Mouse (Mus musculus): Measurements from ENCODE around the gene Cradd. TPM values are rescaled to one million over a fixed set of nuclear protein-coding genes. Genes with fewer than 3 reads are reported as not detected.
A peak's percentile ranks its signal among the peaks of the same experiment; 100 is the strongest.

Cradd gene
- polyA plus RNA-seq, 1 experiment from 2014 or later, result 10.4 TPM

- peaks cover 25% of the 10 kb centered on the region for H3K4me1 ChIP-seq (ENCODE audit: control insufficient read depth, insufficient read depth, low read length)
- no peaks in the 10 kb centered on the region for H3K36me3 ChIP-seq (ENCODE audit: control insufficient read depth, insufficient read depth, low read length)
- ATAC-seq (ENCODE audit: low read depth), result no peak
- no peak overlapping the region for H3K27ac ChIP-seq (replicated peaks; ENCODE audit: low read depth, low read length)
- no peaks in the 10 kb centered on the region for H3K27me3 ChIP-seq (replicated peaks; ENCODE audit: control insufficient read depth, insufficient read depth, low read length)
- no peak overlapping the region for H3K4me3 ChIP-seq (ENCODE audit: low read depth, low read length)
- H3K4me2 ChIP-seq (ENCODE audit: low read depth, low read length), result no peak overlapping the region
- H3K9me3 ChIP-seq (ENCODE audit: control insufficient read depth, low read length), result no peaks in the 10 kb centered on the region
- no peak for DNase-seq (ENCODE audit: low spot score)
- WGBS, result 52% methylated on average over 1 of the region's 1 CpGs
- no peak overlapping the region for H3K9ac ChIP-seq (ENCODE audit: low read depth, low read length)
Measured at GRCm38 (mm10) chr10:95149666-95150065, 174.3 kb downstream of the Cradd start.

DNA sequence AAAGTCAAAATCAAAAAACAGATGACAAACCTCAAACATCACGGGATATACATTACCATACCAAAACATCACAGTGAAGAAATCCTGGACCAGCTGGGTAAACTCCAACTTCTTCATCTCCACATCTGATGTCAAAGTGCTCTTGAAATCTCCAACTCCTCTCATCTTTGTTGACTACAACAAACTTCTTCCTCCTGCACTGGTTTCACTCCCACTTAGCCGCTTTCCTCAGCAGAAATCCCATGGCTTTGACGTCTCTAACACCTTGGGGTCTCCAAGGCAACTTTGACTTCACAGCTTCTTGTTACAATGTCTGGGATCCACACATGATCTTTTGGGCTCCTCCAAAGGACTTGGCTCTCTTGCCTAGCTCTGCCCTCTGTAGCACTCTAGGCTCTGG, 175.3 kb downstream of the Cradd start:
- DNase-seq (ENCODE audit: low spot score) (no peak), ATAC-seq (ENCODE audit: low read depth) (no peak)
- Histone ChIP-seq H3K27me3 (replicated peaks; ENCODE audit: control insufficient read depth, insufficient read depth, low read length) (no peaks in the 10 kb centered on the region), H3K4me2 (ENCODE audit: low read depth, low read length) (no peak overlapping the region), H3K9ac (ENCODE audit: low read depth, low read length) (no peak overlapping the region), H3K9me3 (ENCODE audit: control insufficient read depth, low read length) (no peaks in the 10 kb centered on the region), H3K4me1 (ENCODE audit: control insufficient read depth, insufficient read depth, low read length) (peaks cover 35% of the 10 kb centered on the region), H3K4me3 (ENCODE audit: low read depth, low read length) (no peak overlapping the region), H3K36me3 (ENCODE audit: control insufficient read depth, insufficient read depth, low read length) (no peaks in the 10 kb centered on the region), H3K27ac (replicated peaks; ENCODE audit: low read depth, low read length) (no peak overlapping the region)
- 84% methylated on average over 3 of the region's 3 CpGs for WGBS

DNA sequence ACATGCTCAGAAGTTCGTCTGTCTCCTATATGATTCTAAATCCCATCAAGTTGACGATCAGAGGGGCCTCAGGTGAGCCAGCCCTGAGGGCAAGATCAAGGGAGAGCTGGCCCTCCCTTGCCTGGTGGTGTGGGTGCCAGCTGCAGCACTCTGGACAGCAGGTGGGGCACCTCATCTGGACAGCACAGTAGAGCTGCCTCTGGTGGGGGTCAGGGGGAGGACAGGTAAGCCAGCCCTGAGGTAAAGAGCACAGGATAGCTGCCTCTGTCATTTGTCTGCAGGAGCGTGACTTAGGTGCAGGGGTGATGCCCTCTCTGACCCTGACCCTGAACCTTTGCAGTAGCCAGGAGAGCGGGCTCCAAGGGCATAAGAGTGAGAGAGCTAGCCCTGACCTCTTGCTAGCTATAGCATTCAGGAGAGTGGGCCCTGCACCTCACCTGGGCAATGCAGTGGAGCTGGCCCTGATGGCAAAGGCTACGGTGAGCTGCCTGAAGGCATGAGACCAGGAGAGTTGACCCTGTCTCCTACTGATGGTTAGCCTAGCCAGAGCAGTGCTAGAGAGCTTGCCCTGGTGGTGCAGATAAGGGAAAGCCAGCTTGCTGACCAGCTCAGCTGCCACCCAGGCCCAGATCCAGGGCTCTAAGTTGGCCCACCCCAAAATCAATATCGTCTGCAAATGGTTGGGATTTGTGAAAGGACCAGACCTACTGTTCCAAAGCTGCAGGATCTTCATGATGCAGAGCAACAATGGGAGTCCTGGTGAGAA, 176.6 kb downstream of the Cradd start:
- Histone ChIP-seq H3K4me2 (ENCODE audit: low read depth, low read length) (no peak overlapping the region), H3K27me3 (replicated peaks; ENCODE audit: control insufficient read depth, insufficient read depth, low read length) (no peaks in the 10 kb centered on the region), H3K4me3 (ENCODE audit: low read depth, low read length) (no peak overlapping the region), H3K9me3 (ENCODE audit: control insufficient read depth, low read length) (no peaks in the 10 kb centered on the region), H3K27ac (replicated peaks; ENCODE audit: low read depth, low read length) (no peak overlapping the region), H3K4me1 (ENCODE audit: control insufficient read depth, insufficient read depth, low read length) (peaks cover 47% of the 10 kb centered on the region), H3K9ac (ENCODE audit: low read depth, low read length) (no peak overlapping the region), H3K36me3 (ENCODE audit: control insufficient read depth, insufficient read depth, low read length) (no peaks in the 10 kb centered on the region)
- no peak for DNase-seq (ENCODE audit: low spot score)
- 84% methylated on average over 6 of the region's 6 CpGs for WGBS
- ATAC-seq (ENCODE audit: low read depth), result no peak

DNA sequence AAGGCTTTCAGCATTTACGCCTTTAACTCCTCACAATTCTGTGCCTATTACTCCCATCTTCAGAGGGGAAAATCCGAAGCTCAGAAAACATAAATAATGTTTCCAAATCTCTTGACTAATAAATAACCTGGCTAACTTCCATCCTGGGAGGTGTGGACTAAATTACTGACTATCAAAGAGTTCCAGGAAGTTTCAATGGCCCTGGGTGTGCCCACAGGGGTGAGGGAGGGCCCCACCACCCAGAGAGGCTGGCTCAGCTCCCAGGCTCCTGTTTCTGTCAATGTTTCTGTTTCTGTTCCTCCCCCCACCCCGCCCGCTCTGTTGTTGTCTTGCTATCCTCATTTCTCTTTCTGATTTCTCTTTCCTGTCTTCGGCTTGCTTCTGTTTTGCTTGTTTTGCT, 177.4 kb downstream of the Cradd start:
- H3K4me1 ChIP-seq (ENCODE audit: control insufficient read depth, insufficient read depth, low read length), result peaks cover 47% of the 10 kb centered on the region
- ATAC-seq (ENCODE audit: low read depth) (no peak), DNase-seq (ENCODE audit: low spot score) (peak; percentile 44)
- H3K36me3 ChIP-seq (ENCODE audit: control insufficient read depth, insufficient read depth, low read length), result no peaks in the 10 kb centered on the region
- H3K9ac ChIP-seq (ENCODE audit: low read depth, low read length), result no peak overlapping the region
- H3K27ac ChIP-seq (replicated peaks; ENCODE audit: low read depth, low read length), result no peak overlapping the region
- 53% methylated on average over 5 of the region's 5 CpGs for WGBS
- H3K9me3 ChIP-seq (ENCODE audit: control insufficient read depth, low read length), result no peaks in the 10 kb centered on the region
- H3K4me2 ChIP-seq (ENCODE audit: low read depth, low read length), result no peak overlapping the region; the same call in 1 of the 2 replicates
- no peak overlapping the region for H3K4me3 ChIP-seq (ENCODE audit: low read depth, low read length)
- no peaks in the 10 kb centered on the region for H3K27me3 ChIP-seq (replicated peaks; ENCODE audit: control insufficient read depth, insufficient read depth, low read length)

DNA sequence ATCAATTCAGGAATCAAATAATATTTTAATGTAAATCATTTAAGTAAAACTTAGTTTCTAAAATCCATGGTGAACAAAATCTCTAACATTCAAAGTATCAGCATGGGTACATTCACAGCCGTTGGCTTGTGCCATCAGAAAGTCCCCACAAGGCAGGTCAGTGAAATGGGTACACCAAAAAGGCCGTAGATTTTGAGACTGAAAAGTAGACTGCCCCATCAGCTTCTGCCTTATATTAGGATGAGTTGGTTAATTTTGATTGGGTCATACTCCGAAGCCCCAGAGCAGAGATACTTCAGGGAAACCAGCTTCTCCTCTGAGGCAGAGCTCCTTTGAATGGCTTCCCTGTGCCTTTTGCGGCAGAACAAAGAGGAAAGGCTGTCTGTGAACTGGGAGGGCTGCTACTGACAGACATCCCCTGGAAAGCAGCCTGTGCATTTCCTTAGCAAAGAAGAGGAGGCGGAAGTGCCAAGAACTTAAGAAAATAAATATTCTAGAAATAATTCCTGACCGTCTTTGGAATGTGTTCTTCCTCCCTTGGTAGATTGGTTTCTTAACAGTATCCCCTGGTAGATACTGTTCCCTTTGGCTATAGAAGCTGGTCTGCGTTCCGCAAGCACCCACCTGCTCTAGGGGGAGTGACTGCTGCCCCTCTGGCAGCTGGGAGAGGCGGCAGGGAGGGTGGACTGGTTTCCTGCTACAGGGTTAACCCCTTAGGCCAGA, 178.6 kb downstream of the Cradd start:
- Histone ChIP-seq H3K9ac (ENCODE audit: low read depth, low read length) (no peak overlapping the region), H3K36me3 (ENCODE audit: control insufficient read depth, insufficient read depth, low read length) (no peaks in the 10 kb centered on the region), H3K27ac (replicated peaks; ENCODE audit: low read depth, low read length) (peak overlapping the region; percentile 17; the same call in 1 of the 2 replicates), H3K9me3 (ENCODE audit: control insufficient read depth, low read length) (no peaks in the 10 kb centered on the region), H3K4me3 (ENCODE audit: low read depth, low read length) (no peak overlapping the region), H3K27me3 (replicated peaks; ENCODE audit: control insufficient read depth, insufficient read depth, low read length) (no peaks in the 10 kb centered on the region), H3K4me2 (ENCODE audit: low read depth, low read length) (no peak overlapping the region), H3K4me1 (ENCODE audit: control insufficient read depth, insufficient read depth, low read length) (peaks cover 47% of the 10 kb centered on the region)
- 35% methylated on average over 9 of the region's 9 CpGs for WGBS
- ATAC-seq (ENCODE audit: low read depth) (peak; percentile 45; the same call in 1 of the 2 replicates), DNase-seq (ENCODE audit: low spot score) (peak; percentile 65)

- Histone ChIP-seq H3K9ac (ENCODE audit: low read depth, low read length) (no peak overlapping the region), H3K27ac (replicated peaks; ENCODE audit: low read depth, low read length) (peak overlapping the region; percentile 46; the same call in 1 of the 2 replicates), H3K9me3 (ENCODE audit: control insufficient read depth, low read length) (no peaks in the 10 kb centered on the region), H3K4me3 (ENCODE audit: low read depth, low read length) (no peak overlapping the region), H3K4me1 (ENCODE audit: control insufficient read depth, insufficient read depth, low read length) (peaks cover 47% of the 10 kb centered on the region), H3K36me3 (ENCODE audit: control insufficient read depth, insufficient read depth, low read length) (no peaks in the 10 kb centered on the region), H3K27me3 (replicated peaks; ENCODE audit: control insufficient read depth, insufficient read depth, low read length) (no peaks in the 10 kb centered on the region), H3K4me2 (ENCODE audit: low read depth, low read length) (peak overlapping the region; percentile 8; the same call in 1 of the 2 replicates)
- 37% methylated on average over 6 of the region's 6 CpGs for WGBS
- no peak for DNase-seq (ENCODE audit: low spot score)
- no peak for ATAC-seq (ENCODE audit: low read depth)
Measured at GRCm38 (mm10) chr10:95144414-95145130, 179.4 kb downstream of the Cradd start.

DNA sequence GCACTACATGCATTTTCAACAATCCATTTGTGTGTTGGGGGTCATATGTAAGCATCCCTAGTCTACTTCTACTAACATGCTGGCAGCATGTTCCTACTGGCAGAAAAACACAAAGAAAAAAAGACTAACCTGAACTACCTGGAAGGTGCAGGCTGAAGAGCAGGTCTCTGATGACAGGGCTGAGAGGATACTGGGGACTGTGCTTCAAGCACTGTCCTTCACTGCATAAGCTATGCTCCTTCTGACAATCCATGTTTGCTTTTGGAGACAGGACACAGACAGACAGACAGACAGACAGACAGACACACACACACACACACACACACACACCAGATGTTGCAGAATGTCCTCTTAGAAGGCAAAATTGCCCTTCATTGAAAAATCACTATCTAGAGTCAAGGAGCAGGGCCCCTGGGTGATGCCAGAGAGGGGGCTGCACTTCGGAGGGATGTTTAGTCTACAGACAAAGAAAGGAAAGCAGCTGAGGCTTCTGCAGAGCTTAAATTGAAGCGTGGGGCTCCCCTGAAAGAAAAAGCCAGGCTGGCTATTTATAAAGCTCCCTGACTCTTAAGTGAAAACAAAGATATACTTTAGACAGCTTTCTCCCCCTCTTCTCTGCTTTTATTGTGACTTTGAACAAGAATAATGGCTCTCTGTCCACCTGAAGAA, 180.4 kb downstream of the Cradd start:
- WGBS, result 26% methylated on average over 2 of the region's 2 CpGs
- Histone ChIP-seq H3K9me3 (ENCODE audit: control insufficient read depth, low read length) (no peaks in the 10 kb centered on the region), H3K27ac (replicated peaks; ENCODE audit: low read depth, low read length) (no peak overlapping the region; the same call in 1 of the 2 replicates), H3K4me1 (ENCODE audit: control insufficient read depth, insufficient read depth, low read length) (peaks cover 49% of the 10 kb centered on the region), H3K4me3 (ENCODE audit: low read depth, low read length) (no peak overlapping the region), H3K4me2 (ENCODE audit: low read depth, low read length) (no peak overlapping the region), H3K27me3 (replicated peaks; ENCODE audit: control insufficient read depth, insufficient read depth, low read length) (no peaks in the 10 kb centered on the region), H3K9ac (ENCODE audit: low read depth, low read length) (no peak overlapping the region), H3K36me3 (ENCODE audit: control insufficient read depth, insufficient read depth, low read length) (no peaks in the 10 kb centered on the region)
- DNase-seq (ENCODE audit: low spot score), result peak; percentile 53
- no peak for ATAC-seq (ENCODE audit: low read depth)

DNA sequence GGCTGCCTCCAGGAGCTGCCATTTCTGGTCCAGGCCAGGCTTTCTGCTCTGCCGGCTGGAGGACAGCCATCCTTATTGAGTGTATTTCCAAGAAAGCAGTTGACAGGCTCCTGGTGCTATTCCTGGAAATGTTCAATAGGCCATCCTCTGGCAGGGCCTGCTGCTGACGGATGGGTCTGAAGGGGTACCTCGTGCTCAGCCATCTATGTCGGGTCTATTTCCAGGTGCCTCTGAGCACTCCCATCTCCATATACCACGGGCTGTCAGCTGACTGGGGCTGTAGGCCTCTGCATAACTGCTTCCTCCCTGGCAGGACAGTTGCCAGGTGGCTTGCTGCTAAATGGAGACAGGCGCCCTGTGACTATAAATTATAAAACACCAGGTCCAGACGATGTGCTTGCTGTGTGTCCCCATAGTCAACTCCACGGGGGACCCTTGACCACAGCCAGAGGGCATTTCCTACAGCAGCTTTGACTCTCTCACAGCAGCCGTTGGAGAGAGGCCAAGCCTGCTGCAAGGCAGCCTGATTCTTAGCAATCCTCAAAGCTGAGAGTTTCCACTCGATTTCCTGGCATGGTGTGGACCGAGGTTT, 181.0 kb downstream of the Cradd start:
- ATAC-seq (ENCODE audit: low read depth), result peak; percentile 66; the same call in 1 of the 2 replicates
- H3K27ac ChIP-seq (replicated peaks; ENCODE audit: low read depth, low read length), result no peak overlapping the region

More for the DNA sequence above, 181.0 kb downstream of the Cradd start:
- Histone ChIP-seq H3K9me3 (ENCODE audit: control insufficient read depth, low read length) (no peaks in the 10 kb centered on the region), H3K9ac (ENCODE audit: low read depth, low read length) (no peak overlapping the region), H3K27me3 (replicated peaks; ENCODE audit: control insufficient read depth, insufficient read depth, low read length) (no peaks in the 10 kb centered on the region), H3K36me3 (ENCODE audit: control insufficient read depth, insufficient read depth, low read length) (no peaks in the 10 kb centered on the region), H3K4me3 (ENCODE audit: low read depth, low read length) (no peak overlapping the region), H3K4me2 (ENCODE audit: low read depth, low read length) (no peak overlapping the region), H3K4me1 (ENCODE audit: control insufficient read depth, insufficient read depth, low read length) (peaks cover 49% of the 10 kb centered on the region)
- 23% methylated on average over 11 of the region's 11 CpGs for WGBS
- DNase-seq (ENCODE audit: low spot score), result peak; percentile 85

Measured in embryonic facial prominence, embryonic 14.5 days (tissue).